Mouse (Mus musculus) heart, embryonic 15.5 days (tissue): Measurements from ENCODE around the gene Esx1. TPM values are rescaled to one million over a fixed set of nuclear protein-coding genes. Genes with fewer than 3 reads are reported as not detected.

Experiments used
- ATAC-seq: fragments of 200-750 bp; cut with Nextera tagmentation; replicated peaks from 2 replicates; pipeline ENCODE4 v1.8.0; 2017; ENCODE audit warnings: low read depth, moderate TSS enrichment; ENCODE audit not compliant: insufficient number of reproducible peaks, insufficient read depth, low FRiP score
- H3K27ac ChIP-seq: fragments of 300-500 bp; sonication (generic); 2 replicates; pipeline ENCODE4 v1.5.1; 2015; ENCODE audit warnings: mild to moderate bottlenecking, inconsistent platforms
- H3K27me3 ChIP-seq: fragments of 300-500 bp; sonication (generic); 2 replicates; pipeline ENCODE4 v1.6.1; 2015; ENCODE audit warnings: inconsistent platforms
- H3K36me3 ChIP-seq: fragments of 300-500 bp; sonication (generic); 2 replicates; pipeline ENCODE4 v1.6.1; 2015; ENCODE audit warnings: mild to moderate bottlenecking, inconsistent platforms
- H3K4me1 ChIP-seq: fragments of 300-500 bp; sonication (generic); replicated peaks from 2 replicates; pipeline ENCODE4 v1.6.1; 2015; ENCODE audit warnings: inconsistent platforms
- H3K4me2 ChIP-seq: fragments of 300-500 bp; sonication (generic); 2 replicates; pipeline ENCODE4 v1.6.1; 2015; ENCODE audit warnings: inconsistent platforms, mild to moderate bottlenecking, moderate library complexity
- H3K4me3 ChIP-seq: fragments of 300-500 bp; sonication (generic); 2 replicates; pipeline ENCODE4 v1.5.1; 2015; ENCODE audit warnings: mild to moderate bottlenecking, inconsistent platforms
- H3K9ac ChIP-seq: fragments of 300-500 bp; sonication (generic); 2 replicates; pipeline ENCODE4 v1.6.1; 2015; ENCODE audit warnings: mild to moderate bottlenecking, inconsistent platforms
- H3K9me3 ChIP-seq: fragments of 300-500 bp; sonication (generic); replicated peaks from 2 replicates; pipeline ENCODE4 v1.6.1; 2016; ENCODE audit warnings: inconsistent platforms
- WGBS: fragments of 180-500 bp; shearing (Covaris S2); methylation state at CpG from one replicate; pipeline ENCODE4 v1.1.7; 2015; ENCODE audit warnings: mixed read lengths; 5-methylcytosine and 5-hydroxymethylcytosine counted together
- polyA plus RNA-seq: library from polyadenylated mRNA; unstranded; fragments of >200 nt; fragmentation: Nextera tagmentation; extraction: Ambion mirVana; gene quantifications from 2 replicates; pipeline ENCODE4 v1.2.1, GENCODE M21; 2015

The Esx1 gene
- polyA plus RNA-seq, 1 experiment from 2014 or later: not detected

DNA sequence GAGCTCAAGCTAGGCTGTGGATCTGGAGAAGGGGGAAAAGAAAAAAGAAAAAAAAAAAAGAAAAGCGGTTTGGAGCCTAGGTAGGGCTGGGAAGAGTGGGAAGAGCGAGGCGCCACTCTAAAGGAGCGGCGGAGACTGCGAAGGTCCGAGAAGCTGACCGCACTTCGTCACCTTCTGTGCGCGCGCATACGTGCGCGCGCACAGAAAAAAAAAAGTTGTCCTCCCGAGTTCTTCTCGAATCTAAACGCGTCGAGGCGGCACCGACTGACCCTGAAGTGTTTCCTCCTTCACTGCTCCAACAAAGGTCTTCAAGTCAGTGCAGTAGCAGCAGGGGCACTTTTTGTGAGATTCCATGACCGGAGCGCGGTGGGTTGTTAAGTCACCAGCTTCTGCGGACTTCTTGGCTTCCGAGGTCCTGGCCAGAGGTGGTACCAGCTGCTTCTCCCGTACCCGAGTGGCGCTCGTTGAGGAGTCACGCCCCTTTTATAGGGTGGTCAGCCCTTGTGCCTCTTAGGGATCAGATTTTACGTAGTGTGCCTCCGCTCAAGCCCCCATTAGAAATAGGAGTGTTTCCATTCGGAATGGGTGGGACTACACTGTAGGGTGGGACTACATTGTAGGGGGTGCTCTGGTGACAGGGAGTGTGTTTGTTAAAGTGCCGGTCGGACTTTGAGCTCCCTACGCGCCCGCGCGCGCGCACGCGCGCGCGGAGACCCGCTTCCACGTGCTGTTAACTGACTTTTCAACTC is 2.0 kb downstream of the Esx1 start:
- Histone ChIP-seq H3K9me3 (no peaks in the 10 kb centered on the region), H3K4me1 (peaks cover 9% of the 10 kb centered on the region), H3K27ac (no peak overlapping the region), H3K4me2 (peak overlapping the region; percentile 55), H3K36me3 (no peaks in the 10 kb centered on the region), H3K9ac (no peak overlapping the region), H3K4me3 (peak overlapping the region; percentile 29), H3K27me3 (peaks cover 73% of the 10 kb centered on the region)
- WGBS: 21% methylated on average over 52 of the region's 52 CpGs
- ATAC-seq: no peak

DNA sequence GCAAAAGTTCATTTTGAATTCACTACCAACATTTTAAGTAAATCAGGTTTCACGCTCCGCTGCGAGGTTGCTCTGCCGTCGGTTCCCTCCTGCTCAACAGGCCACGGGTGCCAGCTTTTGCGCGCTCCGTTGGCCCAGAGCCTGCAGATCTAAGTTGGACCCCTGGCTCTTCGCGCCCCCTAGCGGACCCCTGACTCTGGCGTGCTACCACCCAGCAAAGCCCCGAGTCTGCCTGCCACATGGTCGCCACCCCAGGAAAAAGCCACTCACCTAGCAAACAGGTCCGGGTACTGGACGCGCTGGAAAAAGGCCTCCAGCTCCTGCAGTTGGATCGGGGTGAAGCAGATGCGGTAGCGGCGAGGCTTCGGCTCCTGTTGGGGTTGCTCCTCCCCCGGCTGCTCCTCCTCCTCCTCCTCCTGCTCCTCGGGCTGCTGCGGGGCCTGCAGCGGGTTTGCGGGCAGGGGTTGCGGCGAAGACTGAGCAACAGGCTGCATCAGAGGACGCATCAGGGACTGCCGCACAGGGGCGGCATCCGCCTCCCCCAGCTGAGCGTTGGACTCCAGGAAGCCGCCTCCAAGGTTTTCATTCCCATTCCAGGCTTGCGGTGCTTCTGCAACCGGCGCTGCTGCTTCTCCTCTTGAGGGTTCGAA is 3.7 kb downstream of the Esx1 start:
- no peak overlapping the region for H3K9ac ChIP-seq
- H3K4me2 ChIP-seq: peak overlapping the region; percentile 44
- WGBS: 19% methylated on average over 40 of the region's 40 CpGs
- H3K27ac ChIP-seq: no peak overlapping the region
- peaks cover 9% of the 10 kb centered on the region for H3K4me1 ChIP-seq
- H3K9me3 ChIP-seq: no peaks in the 10 kb centered on the region
- peak overlapping the region; percentile 20 for H3K4me3 ChIP-seq
- H3K27me3 ChIP-seq: peaks cover 74% of the 10 kb centered on the region
- no peak for ATAC-seq
- no peaks in the 10 kb centered on the region for H3K36me3 ChIP-seq

- no peaks in the 10 kb centered on the region for H3K9me3 ChIP-seq
- ATAC-seq: no peak
- no peaks in the 10 kb centered on the region for H3K36me3 ChIP-seq
- no peaks in the 10 kb centered on the region for H3K4me1 ChIP-seq
- no peak overlapping the region for H3K4me3 ChIP-seq
- peaks cover 48% of the 10 kb centered on the region for H3K27me3 ChIP-seq
- H3K9ac ChIP-seq: no peak overlapping the region
- 13% methylated on average over 13 of the region's 13 CpGs for WGBS
- no peak overlapping the region for H3K27ac ChIP-seq
- H3K4me2 ChIP-seq: no peak overlapping the region
Observed at GRCm38 (mm10) chrX:137106498-137106897, 15.4 kb downstream of the Esx1 start.

GRCm38 (mm10) chrX:137104531-137104930 is 17.4 kb downstream of the Esx1 start:
- Histone ChIP-seq H3K27ac (no peak overlapping the region), H3K27me3 (peaks cover 60% of the 10 kb centered on the region)
- WGBS: 14% methylated on average over 25 of the region's 25 CpGs

More at GRCm38 (mm10) chrX:137104531-137104930, 17.4 kb downstream of the Esx1 start:
- no peaks in the 10 kb centered on the region for H3K36me3 ChIP-seq
- H3K4me1 ChIP-seq: no peaks in the 10 kb centered on the region
- no peak for ATAC-seq
- H3K9ac ChIP-seq: no peak overlapping the region
- no peak overlapping the region for H3K4me3 ChIP-seq
- H3K4me2 ChIP-seq: no peak overlapping the region
- no peaks in the 10 kb centered on the region for H3K9me3 ChIP-seq

Other genes starting within 250 kb of the Esx1 start
- not detected in 2 replicates for gene H2bfm, start 194.8 kb downstream of the Esx1 start, polyA plus RNA-seq
- 11.0 and 15.5 TPM in 2 replicates for gene Tmsb15b2, start 146.6 kb downstream of the Esx1 start, polyA plus RNA-seq
- gene Tmsb15l, start 145.2 kb downstream of the Esx1 start, polyA plus RNA-seq: 1.5 and 2.0 TPM in 2 replicates
- gene Tmsb15b1, start 145.2 kb downstream of the Esx1 start, polyA plus RNA-seq: 10.2 and 12.5 TPM in 2 replicates
- gene Zcchc18, start 128.9 kb downstream of the Esx1 start, polyA plus RNA-seq: 1.6 and 4.8 TPM in 2 replicates
- gene Slc25a53, start 83.8 kb downstream of the Esx1 start, polyA plus RNA-seq: 4.9 and 6.5 TPM in 2 replicates
- 3.8 and 4.2 TPM in 2 replicates for gene Fam199x, start 72.5 kb downstream of the Esx1 start, polyA plus RNA-seq